Mouse (Mus musculus) hindbrain, embryonic 12.5 days (tissue): ENCODE results near the gene Zfx. TPM values are rescaled to one million over a fixed set of nuclear protein-coding genes. Genes with fewer than 3 reads are reported as not detected.

Experiments used
- ATAC-seq: fragments of 200-750 bp; cut with Nextera tagmentation; 2 replicates; pipeline ENCODE4 v1.8.0; 2017; ENCODE audit warnings: moderate TSS enrichment; ENCODE audit not compliant: low FRiP score
- H3K27ac ChIP-seq: fragments of 300-500 bp; sonication (generic); 2 replicates; pipeline ENCODE4 v1.5.1; 2016; ENCODE audit warnings: mild to moderate bottlenecking
- H3K27me3 ChIP-seq: fragments of 300-500 bp; sonication (generic); 2 replicates; pipeline ENCODE4 v1.6.1; 2016; ENCODE audit warnings: mild to moderate bottlenecking
- H3K36me3 ChIP-seq: fragments of 300-500 bp; sonication (generic); 2 replicates; pipeline ENCODE4 v1.6.1; 2016; ENCODE audit warnings: mild to moderate bottlenecking
- H3K4me1 ChIP-seq: fragments of 300-500 bp; sonication (generic); 2 replicates; pipeline ENCODE4 v1.6.1; 2016
- H3K4me2 ChIP-seq: fragments of 300-500 bp; sonication (generic); replicated peaks from 2 replicates; pipeline ENCODE4 v1.6.1; 2016; ENCODE audit warnings: mild to moderate bottlenecking
- H3K4me3 ChIP-seq: fragments of 300-500 bp; sonication (generic); 2 replicates; pipeline ENCODE4 v1.5.1; 2016; ENCODE audit warnings: mild to moderate bottlenecking
- H3K9ac ChIP-seq: fragments of 300-500 bp; sonication (generic); 2 replicates; pipeline ENCODE4 v1.6.1; 2016; ENCODE audit warnings: mild to moderate bottlenecking, moderate library complexity
- H3K9me3 ChIP-seq: fragments of 300-500 bp; sonication (generic); replicated peaks from 2 replicates; pipeline ENCODE4 v1.6.1; 2016; ENCODE audit warnings: mild to moderate bottlenecking
- WGBS: fragments of 180-500 bp; shearing (Covaris S2); methylation state at CpG from one replicate; pipeline ENCODE4 v1.1.7; 2016; 5-methylcytosine and 5-hydroxymethylcytosine counted together
- polyA plus RNA-seq: library from polyadenylated mRNA; unstranded; fragments of >200 nt; fragmentation: Nextera tagmentation; extraction: Ambion mirVana; gene quantifications from 2 replicates; pipeline ENCODE4 v1.2.1, GENCODE M21; 2016

Zfx gene
- polyA plus RNA-seq, 1 experiment from 2014 or later = 28.2 TPM

GRCm38 (mm10) chrX:94122709-94123058 is 818 bp downstream of the Zfx start:
- H3K27ac ChIP-seq = peak overlapping the region; percentile 100
- no peaks in the 10 kb centered on the region for H3K4me1 ChIP-seq
- H3K36me3 ChIP-seq = no peaks in the 10 kb centered on the region
- H3K4me3 ChIP-seq = peak overlapping the region; percentile 64
- peak; percentile 84 for ATAC-seq
- H3K27me3 ChIP-seq = peaks cover 60% of the 10 kb centered on the region
- H3K9ac ChIP-seq = peak overlapping the region; percentile 95
- peak overlapping the region; percentile 46 for H3K4me2 ChIP-seq
- WGBS = 25% methylated on average over 27 of the region's 53 CpGs
- H3K9me3 ChIP-seq = peaks cover 3% of the 10 kb centered on the region; the same call in 1 of the 2 replicates

GRCm38 (mm10) chrX:94121866-94122708 is 1.4 kb downstream of the Zfx start:
- peak; percentile 90 for ATAC-seq
- Histone ChIP-seq H3K36me3 (no peaks in the 10 kb centered on the region), H3K4me1 (no peaks in the 10 kb centered on the region), H3K27me3 (peaks cover 55% of the 10 kb centered on the region), H3K9me3 (peaks cover 3% of the 10 kb centered on the region; the same call in 1 of the 2 replicates), H3K4me3 (peak overlapping the region; percentile 64), H3K27ac (peak overlapping the region; percentile 100), H3K4me2 (peak overlapping the region; percentile 64), H3K9ac (peak overlapping the region; percentile 95)
- WGBS = 19% methylated on average over 50 of the region's 65 CpGs

DNA sequence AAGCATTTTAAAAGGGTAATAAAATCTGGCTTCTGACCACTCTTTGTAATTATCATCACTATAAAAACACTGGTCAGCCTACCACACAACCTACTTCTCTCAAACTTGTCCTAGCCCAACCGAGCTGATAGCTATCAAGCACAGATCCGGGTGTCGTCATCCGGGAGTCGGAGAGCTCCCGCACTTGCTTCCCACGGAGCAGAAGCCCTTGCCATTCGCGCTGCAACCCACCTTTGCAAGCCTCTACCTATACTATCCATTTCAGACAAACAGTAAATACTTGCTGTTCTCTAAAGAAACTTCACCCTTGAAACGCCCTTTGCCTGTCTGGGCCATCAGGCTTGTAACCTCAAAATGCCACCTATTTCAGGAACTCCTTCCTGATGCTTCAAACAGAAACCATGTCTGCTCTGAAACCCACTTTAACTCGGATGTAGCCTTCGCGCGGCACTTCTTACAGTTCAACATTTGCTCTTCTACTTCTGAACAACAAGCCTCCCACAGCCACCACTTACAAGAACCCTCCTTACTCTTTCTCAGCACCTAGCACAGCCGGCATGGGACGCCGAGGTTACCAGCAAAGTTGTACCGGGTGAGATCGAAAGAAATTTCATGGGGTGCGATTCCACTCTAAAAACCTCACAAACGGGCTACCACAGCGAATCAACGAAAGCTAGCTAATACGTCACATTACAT is 2.2 kb downstream of the Zfx start:
- peak overlapping the region; percentile 64 for H3K4me2 ChIP-seq
- peak overlapping the region; percentile 95 for H3K9ac ChIP-seq
- peak overlapping the region; percentile 64 for H3K4me3 ChIP-seq
- ATAC-seq = no peak
- H3K36me3 ChIP-seq = no peaks in the 10 kb centered on the region
- peaks cover 3% of the 10 kb centered on the region; the same call in 1 of the 2 replicates for H3K9me3 ChIP-seq
- H3K4me1 ChIP-seq = no peaks in the 10 kb centered on the region
- peaks cover 53% of the 10 kb centered on the region for H3K27me3 ChIP-seq
- peak overlapping the region; percentile 100 for H3K27ac ChIP-seq
- WGBS = 24% methylated on average over 24 of the region's 24 CpGs

DNA sequence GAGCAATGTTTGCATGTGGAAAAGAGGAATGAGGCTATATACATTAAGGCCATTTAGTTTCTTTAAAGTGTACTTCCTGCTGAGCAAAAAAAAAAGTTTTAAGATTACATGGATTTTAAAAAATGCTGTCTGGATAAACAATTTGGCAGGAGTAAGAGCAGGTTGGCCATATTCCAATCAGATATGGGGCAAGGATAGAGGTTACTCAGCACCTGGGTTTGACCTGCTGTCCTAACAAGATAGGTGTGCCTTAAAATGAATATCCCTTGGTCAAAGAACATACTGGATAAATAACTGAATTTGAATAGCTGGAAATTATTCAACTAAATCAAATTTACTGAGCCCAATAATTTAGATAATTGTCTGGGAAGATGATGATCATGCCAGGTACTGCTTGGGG is 5.2 kb downstream of the Zfx start:
- Histone ChIP-seq H3K27me3 (peaks cover 45% of the 10 kb centered on the region), H3K4me1 (no peaks in the 10 kb centered on the region), H3K4me3 (no peak overlapping the region), H3K9ac (no peak overlapping the region), H3K4me2 (no peak overlapping the region), H3K27ac (no peak overlapping the region), H3K36me3 (no peaks in the 10 kb centered on the region), H3K9me3 (peaks cover 3% of the 10 kb centered on the region; the same call in 1 of the 2 replicates)
- no peak for ATAC-seq

DNA sequence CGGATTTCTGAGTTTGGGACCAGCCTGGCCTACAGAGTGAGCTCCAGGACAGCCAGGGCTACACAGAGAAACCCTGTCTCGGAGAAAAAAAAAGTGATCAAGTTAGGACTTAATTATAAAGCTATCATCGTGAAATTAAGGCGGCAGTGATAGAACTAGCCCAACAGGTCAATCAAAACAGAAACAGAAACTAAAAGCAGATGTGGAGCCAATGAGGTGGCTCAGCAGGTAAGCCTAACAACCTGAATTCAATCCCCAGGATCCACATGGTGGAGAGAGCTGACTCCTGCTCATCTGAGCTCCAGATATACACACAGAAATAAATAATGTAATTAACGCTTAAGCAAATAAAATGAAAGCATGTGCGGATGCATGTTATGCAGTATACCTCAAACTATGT is 7.6 kb downstream of the Zfx start:
- Histone ChIP-seq H3K9me3 (no peaks in the 10 kb centered on the region), H3K27me3 (peaks cover 36% of the 10 kb centered on the region), H3K4me3 (no peak overlapping the region), H3K36me3 (no peaks in the 10 kb centered on the region), H3K4me1 (no peaks in the 10 kb centered on the region), H3K27ac (no peak overlapping the region), H3K4me2 (no peak overlapping the region), H3K9ac (no peak overlapping the region)
- no peak for ATAC-seq
- 86% methylated on average over 6 of the region's 6 CpGs for WGBS

DNA sequence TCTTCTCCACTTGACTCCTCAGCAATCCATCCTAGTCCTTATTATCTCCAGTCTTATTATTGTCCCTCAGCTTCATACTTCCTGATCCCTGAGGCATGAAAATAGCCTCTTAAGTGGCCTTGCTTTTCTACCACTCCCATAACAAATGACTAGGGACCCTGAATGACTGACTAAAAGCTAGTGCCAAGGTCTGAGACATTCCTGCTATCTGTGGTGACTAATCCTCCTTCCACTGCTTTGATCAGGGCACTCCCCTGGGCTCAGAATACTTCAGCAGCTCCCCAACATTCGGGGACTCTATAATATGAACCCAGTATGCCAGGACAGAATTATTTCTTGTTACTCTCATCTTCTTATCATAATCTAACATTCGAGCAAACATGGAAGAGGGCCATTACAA is 17.5 kb downstream of the Zfx start:
- ATAC-seq = no peak
- 76% methylated on average over 2 of the region's 2 CpGs for whole genome bisulfite sequencing
- H3K27me3 ChIP-seq = peaks cover 36% of the 10 kb centered on the region
- H3K27ac ChIP-seq = no peak overlapping the region
- no peak overlapping the region for H3K4me2 ChIP-seq
- no peak overlapping the region for H3K9ac ChIP-seq
- H3K4me3 ChIP-seq = no peak overlapping the region
- no peaks in the 10 kb centered on the region for H3K9me3 ChIP-seq
- H3K36me3 ChIP-seq = no peaks in the 10 kb centered on the region
- H3K4me1 ChIP-seq = no peaks in the 10 kb centered on the region

GRCm38 (mm10) chrX:94102938-94103337 is 20.6 kb downstream of the Zfx start:
- Histone ChIP-seq H3K9me3 (no peaks in the 10 kb centered on the region), H3K27me3 (peaks cover 37% of the 10 kb centered on the region), H3K36me3 (0 out of 2 replicates have a peak, but pooled peaks cover 6% of the 10 kb centered on the region), H3K4me2 (no peak overlapping the region), H3K9ac (no peak overlapping the region), H3K4me1 (no peaks in the 10 kb centered on the region), H3K27ac (no peak overlapping the region), H3K4me3 (no peak overlapping the region)
- ATAC-seq = no peak

DNA sequence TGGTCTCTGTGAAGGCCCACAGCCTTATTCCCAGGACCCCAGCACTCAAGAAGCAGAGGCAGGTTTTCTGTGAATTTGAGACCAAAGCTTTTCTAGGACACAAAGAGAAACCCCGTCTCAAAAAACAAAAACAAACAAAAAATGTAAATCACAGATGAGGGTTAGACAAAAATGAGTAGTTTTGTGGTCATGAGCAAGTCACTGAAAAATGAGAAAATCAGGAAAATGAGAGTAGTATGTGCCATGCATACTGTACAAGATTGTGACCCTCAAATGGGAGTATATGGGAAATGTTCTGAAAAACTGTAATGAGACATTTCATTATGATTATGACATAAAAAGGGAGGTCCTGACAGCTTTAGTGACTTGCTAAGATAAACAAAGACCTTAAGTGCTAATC is 22.9 kb downstream of the Zfx start:
- peaks cover 31% of the 10 kb centered on the region for H3K27me3 ChIP-seq
- 89% methylated on average over 1 of the region's 1 CpGs for WGBS
- H3K27ac ChIP-seq = no peak overlapping the region
- no peak overlapping the region for H3K4me3 ChIP-seq
- H3K4me2 ChIP-seq = no peak overlapping the region
- no peak overlapping the region for H3K9ac ChIP-seq
- H3K4me1 ChIP-seq = no peaks in the 10 kb centered on the region
- H3K36me3 ChIP-seq = 0 out of 2 replicates have a peak, but pooled peaks cover 8% of the 10 kb centered on the region
- H3K9me3 ChIP-seq = no peaks in the 10 kb centered on the region
- ATAC-seq = no peak

DNA sequence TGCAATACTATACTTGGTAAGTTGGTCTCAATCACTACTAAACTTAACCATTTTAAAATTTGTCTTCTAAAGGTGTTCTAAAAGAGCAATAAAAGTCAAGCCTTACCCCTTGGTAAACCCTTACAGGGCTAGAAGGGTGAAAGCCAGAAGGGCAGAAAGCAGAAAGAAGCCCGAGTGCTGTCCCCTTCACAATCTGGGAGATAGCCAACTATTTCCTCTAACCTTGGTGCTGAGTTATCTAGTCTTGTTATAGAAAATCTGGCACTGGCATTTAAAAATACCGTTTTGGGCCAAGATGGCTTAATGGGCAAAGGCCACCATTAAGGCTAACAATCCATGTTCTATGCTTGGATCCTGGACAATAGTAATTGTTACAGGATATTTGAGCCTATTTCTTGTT is 32.5 kb downstream of the Zfx start:
- 89% methylated on average over 2 of the region's 2 CpGs for WGBS
- H3K27ac ChIP-seq = no peak overlapping the region
- no peaks in the 10 kb centered on the region for H3K9me3 ChIP-seq
- H3K4me1 ChIP-seq = no peaks in the 10 kb centered on the region
- no peak for ATAC-seq
- H3K9ac ChIP-seq = no peak overlapping the region
- H3K27me3 ChIP-seq = peaks cover 24% of the 10 kb centered on the region
- H3K36me3 ChIP-seq = no peaks in the 10 kb centered on the region
- no peak overlapping the region for H3K4me2 ChIP-seq
- no peak overlapping the region for H3K4me3 ChIP-seq

GRCm38 (mm10) chrX:94061246-94061645 is 62.3 kb downstream of the Zfx start:
- 50% methylated on average over 6 of the region's 6 CpGs for WGBS
- no peak overlapping the region for H3K9ac ChIP-seq
- H3K4me1 ChIP-seq = no peaks in the 10 kb centered on the region
- H3K4me3 ChIP-seq = no peak overlapping the region
- peaks cover 53% of the 10 kb centered on the region for H3K27me3 ChIP-seq
- H3K36me3 ChIP-seq = no peaks in the 10 kb centered on the region
- H3K27ac ChIP-seq = no peak overlapping the region
- ATAC-seq = no peak
- no peak overlapping the region for H3K4me2 ChIP-seq
- H3K9me3 ChIP-seq = no peaks in the 10 kb centered on the region

DNA sequence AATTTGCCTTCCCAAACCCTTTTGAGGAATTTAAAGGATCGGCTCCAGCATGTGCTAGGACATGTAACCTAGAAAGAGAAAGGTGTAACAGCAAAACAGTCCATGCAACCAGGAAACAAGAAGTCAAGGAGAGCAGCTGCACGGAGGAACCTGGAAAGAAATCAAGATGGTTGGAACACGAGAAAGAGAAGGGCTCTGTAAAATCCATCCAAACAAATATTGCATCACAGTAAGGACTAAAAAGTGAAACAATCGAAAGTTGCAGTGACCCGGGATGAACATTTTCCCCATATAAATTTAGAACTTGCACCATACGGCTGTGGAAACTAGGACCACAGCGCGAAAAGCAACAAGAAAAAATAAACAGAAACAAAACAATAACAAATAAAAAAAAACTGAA is 62.8 kb downstream of the Zfx start:
- no peaks in the 10 kb centered on the region for H3K9me3 ChIP-seq
- H3K27me3 ChIP-seq = peaks cover 57% of the 10 kb centered on the region
- H3K36me3 ChIP-seq = no peaks in the 10 kb centered on the region
- 76% methylated on average over 8 of the region's 8 CpGs for WGBS
- no peak overlapping the region for H3K4me3 ChIP-seq
- no peak overlapping the region for H3K27ac ChIP-seq
- H3K9ac ChIP-seq = no peak overlapping the region
- H3K4me1 ChIP-seq = no peaks in the 10 kb centered on the region
- no peak overlapping the region for H3K4me2 ChIP-seq
- no peak for ATAC-seq

DNA sequence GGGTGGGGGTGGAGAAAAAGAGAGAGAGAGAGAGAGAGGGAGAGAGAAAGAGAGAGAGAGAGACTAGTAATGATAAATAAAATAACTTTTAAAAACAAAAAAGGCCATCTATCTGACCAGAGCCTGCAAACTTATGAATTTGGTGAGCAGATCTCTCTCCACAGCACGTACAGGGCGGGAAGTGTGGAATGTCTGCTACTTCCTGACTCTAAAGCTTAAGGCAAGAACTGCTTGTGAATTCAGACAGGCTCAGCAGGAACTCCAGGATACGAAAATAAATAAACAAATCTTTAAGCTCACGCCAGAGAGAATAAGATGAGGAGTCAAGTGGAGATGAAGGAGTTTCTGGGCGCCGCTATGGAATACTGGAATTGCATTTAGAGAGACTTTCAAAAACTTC is 64.8 kb downstream of the Zfx start:
- H3K4me3 ChIP-seq = no peak overlapping the region
- no peak overlapping the region for H3K4me2 ChIP-seq
- ATAC-seq = no peak
- no peaks in the 10 kb centered on the region for H3K36me3 ChIP-seq
- no peak overlapping the region for H3K9ac ChIP-seq
- no peak overlapping the region for H3K27ac ChIP-seq
- no peaks in the 10 kb centered on the region for H3K4me1 ChIP-seq
- no peaks in the 10 kb centered on the region for H3K9me3 ChIP-seq
- H3K27me3 ChIP-seq = peaks cover 64% of the 10 kb centered on the region
- WGBS = 34% methylated on average over 6 of the region's 6 CpGs

- Histone ChIP-seq H3K27ac (no peak overlapping the region), H3K9me3 (no peaks in the 10 kb centered on the region), H3K36me3 (no peaks in the 10 kb centered on the region), H3K9ac (no peak overlapping the region), H3K27me3 (peaks cover 25% of the 10 kb centered on the region), H3K4me3 (no peak overlapping the region), H3K4me1 (no peaks in the 10 kb centered on the region), H3K4me2 (no peak overlapping the region)
- 87% methylated on average over 3 of the region's 3 CpGs for WGBS
- ATAC-seq = no peak
Observed at GRCm38 (mm10) chrX:94049048-94049447, 74.5 kb downstream of the Zfx start.
